Mouse (Mus musculus): Measurements from ENCODE around the gene Spef1.

DNA sequence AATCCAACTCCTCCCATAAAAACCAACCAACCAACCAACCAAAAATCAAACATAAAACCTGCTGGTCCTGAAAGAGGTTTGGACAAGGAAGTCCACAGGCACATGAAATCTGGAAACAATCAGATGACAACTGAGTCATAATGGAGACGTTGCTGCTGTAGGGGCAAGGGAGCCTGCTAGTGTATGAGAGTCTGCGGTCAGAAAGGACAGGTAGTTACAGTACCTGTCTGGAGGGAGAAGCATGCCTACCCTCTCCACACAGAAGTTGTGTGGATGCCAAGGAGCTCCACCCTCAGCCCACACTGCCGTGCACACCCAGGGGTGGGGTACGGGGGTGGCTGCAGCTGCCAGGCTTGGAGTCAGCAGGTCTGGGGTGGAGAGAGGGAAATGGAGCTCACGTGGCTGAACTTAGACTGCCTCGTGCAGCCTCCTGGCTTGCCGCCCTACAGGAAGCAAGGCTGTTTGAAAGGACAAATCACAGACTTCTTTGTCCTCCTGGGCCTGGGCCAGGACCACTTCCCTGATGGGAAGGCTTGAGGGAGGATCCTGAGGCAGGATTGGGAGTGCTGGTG is 17.4 kb upstream of the Spef1 start:
- TF ChIP-seq CTCF (IDR thresholded peaks at IDR 0.05; ENCODE audit: borderline replicate concordance, insufficient read depth, low read length) = no peak
- TF ChIP-seq POLR2A (IDR thresholded peaks at IDR 0.05; ENCODE audit: low read depth, low read length) = peak; percentile 68

All from embryonic fibroblast, embryonic 13.5 days (primary cell).